Mouse (Mus musculus) limb, embryonic 11.5 days (tissue): ENCODE measurements at regions not wholly inside any gene's neighbourhood (a gene's known extent, or its start where the extent isn't known, plus 50 kb on each side); places are given as distances from the start of the nearest gene placed in this dataset.

ENCODE experiments used
- ATAC-seq: fragments of 200-750 bp; cut with Nextera tagmentation; 2 replicates; pipeline ENCODE4 v1.8.0; 2017; ENCODE audit warnings: low read depth; ENCODE audit not compliant: insufficient number of reproducible peaks, low FRiP score, low TSS enrichment
- DNase-seq: peaks from one replicate; pipeline ENCODE4 v3.0.0-alpha.2; 2015; ENCODE audit warnings: low spot score
- H3K27ac ChIP-seq: fragments of 300-500 bp; sonication (generic); replicated peaks from 2 replicates; pipeline ENCODE4 v1.5.1; 2014; ENCODE audit warnings: low read depth, mild to moderate bottlenecking, low read length
- H3K27me3 ChIP-seq: fragments of 300-500 bp; sonication (generic); 2 replicates; pipeline ENCODE4 v1.6.1; 2014; ENCODE audit warnings: mild to moderate bottlenecking, low read length, mixed read lengths; ENCODE audit not compliant: control insufficient read depth, insufficient read depth
- H3K36me3 ChIP-seq: fragments of 300-500 bp; sonication (generic); 2 replicates; pipeline ENCODE4 v1.6.1; 2014; ENCODE audit warnings: mild to moderate bottlenecking, low read length, moderate library complexity, mixed read lengths; ENCODE audit not compliant: control insufficient read depth, insufficient read depth
- H3K4me1 ChIP-seq: fragments of 300-500 bp; sonication (generic); 2 replicates; pipeline ENCODE4 v1.6.1; 2014; ENCODE audit warnings: low read length, mixed read lengths; ENCODE audit not compliant: control insufficient read depth, insufficient read depth
- H3K4me2 ChIP-seq: fragments of 300-500 bp; sonication (generic); 2 replicates; pipeline ENCODE4 v1.6.1; 2014; ENCODE audit warnings: low read depth, mild to moderate bottlenecking, moderate library complexity; ENCODE audit not compliant: severe bottlenecking
- H3K4me3 ChIP-seq: fragments of 300-500 bp; sonication (generic); 2 replicates; pipeline ENCODE4 v1.5.1; 2014; ENCODE audit warnings: low read depth, low read length
- H3K9ac ChIP-seq: fragments of 300-500 bp; sonication (generic); 2 replicates; pipeline ENCODE4 v1.6.1; 2014; ENCODE audit warnings: mild to moderate bottlenecking, low read length
- H3K9me3 ChIP-seq: fragments of 300-500 bp; sonication (generic); 2 replicates; pipeline ENCODE4 v1.6.1; 2016; ENCODE audit warnings: low read length; ENCODE audit not compliant: control insufficient read depth
- WGBS: fragments of 180-500 bp; shearing (Covaris S2); extraction: QIAGEN DNeasy Blood & Tissue Kit; methylation state at CpG from one replicate; pipeline ENCODE4 v1.1.7; 2014; 5-methylcytosine and 5-hydroxymethylcytosine counted together

DNA sequence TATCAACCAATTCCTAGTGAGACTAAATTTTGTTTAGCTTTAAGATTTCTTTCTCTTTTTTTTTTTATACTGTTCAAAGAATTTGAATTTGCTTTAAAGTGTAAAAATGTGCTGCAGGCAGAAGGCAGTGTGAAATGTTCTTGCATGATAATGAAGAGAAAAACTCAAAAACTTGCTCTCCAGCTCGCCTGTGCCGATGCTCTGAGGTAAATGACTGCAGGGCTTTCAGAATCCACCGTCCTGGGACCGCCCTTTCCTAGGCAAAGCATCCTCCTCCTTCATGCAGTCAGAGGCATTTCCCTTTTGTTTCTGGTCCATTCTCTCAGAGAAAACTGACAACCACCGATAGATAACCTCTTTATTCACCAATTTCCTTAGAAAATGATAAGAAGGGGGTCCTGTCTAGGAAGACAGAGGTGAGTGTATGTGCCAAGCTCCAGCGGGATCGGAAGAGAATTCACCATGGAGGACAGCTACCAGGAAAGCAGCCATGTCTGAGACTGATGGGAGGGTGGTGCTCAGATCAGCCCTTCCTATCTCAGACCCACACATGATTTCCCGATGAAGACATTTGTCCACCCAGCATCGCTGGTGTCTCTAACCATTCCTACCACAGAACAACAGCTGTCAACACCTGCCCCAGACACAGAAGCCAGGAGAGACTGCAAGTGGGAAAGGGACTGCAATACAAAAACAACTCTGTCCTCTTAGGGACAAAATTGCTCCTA, 91.5 kb downstream of the 1700020N01Rik start:
- DNase-seq = no peak
- no peak overlapping the region for H3K4me3 ChIP-seq
- H3K9me3 ChIP-seq = no peaks in the 10 kb centered on the region
- no peak overlapping the region for H3K9ac ChIP-seq
- WGBS = 72% methylated on average over 9 of the region's 9 CpGs
- no peak for ATAC-seq
- no peaks in the 10 kb centered on the region for H3K36me3 ChIP-seq
- no peaks in the 10 kb centered on the region for H3K4me1 ChIP-seq
- no peak overlapping the region for H3K4me2 ChIP-seq
- no peak overlapping the region for H3K27ac ChIP-seq
- H3K27me3 ChIP-seq = no peaks in the 10 kb centered on the region

- no peaks in the 10 kb centered on the region for H3K27me3 ChIP-seq
- H3K36me3 ChIP-seq = no peaks in the 10 kb centered on the region
- 49% methylated on average over 9 of the region's 9 CpGs for WGBS
- no peak overlapping the region for H3K27ac ChIP-seq
- H3K9ac ChIP-seq = no peak overlapping the region
- H3K4me2 ChIP-seq = no peak overlapping the region
- H3K4me3 ChIP-seq = no peak overlapping the region
- DNase-seq = peak; percentile 31
- H3K4me1 ChIP-seq = no peaks in the 10 kb centered on the region
- no peaks in the 10 kb centered on the region for H3K9me3 ChIP-seq
- no peak for ATAC-seq
Observed at GRCm38 (mm10) chr10:21685122-21685798, 92.3 kb downstream of the 1700020N01Rik start.

DNA sequence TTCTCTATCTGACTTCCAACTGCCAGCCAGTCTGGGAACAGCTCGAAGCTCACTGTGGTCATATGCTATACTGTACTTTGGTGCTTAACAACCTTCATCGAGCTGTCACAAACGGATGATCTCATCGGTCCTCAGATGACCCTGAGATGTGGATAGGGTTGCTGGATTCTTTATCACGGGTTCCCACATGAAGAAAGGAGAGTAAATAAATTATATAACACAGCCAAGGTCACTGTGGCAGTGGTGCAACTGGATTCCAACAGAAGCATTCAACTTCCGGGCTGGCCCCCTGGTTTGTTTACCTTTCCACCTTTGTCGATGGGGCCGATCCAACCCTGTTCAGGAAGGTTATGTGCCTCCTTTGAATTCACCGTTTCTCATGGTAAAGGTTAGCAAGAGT, 93.1 kb downstream of the 1700020N01Rik start:
- H3K4me2 ChIP-seq = no peak overlapping the region
- no peak overlapping the region for H3K27ac ChIP-seq
- no peak overlapping the region for H3K4me3 ChIP-seq
- 69% methylated on average over 9 of the region's 9 CpGs for WGBS
- no peaks in the 10 kb centered on the region for H3K36me3 ChIP-seq
- DNase-seq = no peak
- ATAC-seq = no peak
- H3K4me1 ChIP-seq = no peaks in the 10 kb centered on the region
- no peaks in the 10 kb centered on the region for H3K27me3 ChIP-seq
- no peaks in the 10 kb centered on the region for H3K9me3 ChIP-seq
- H3K9ac ChIP-seq = no peak overlapping the region

DNA sequence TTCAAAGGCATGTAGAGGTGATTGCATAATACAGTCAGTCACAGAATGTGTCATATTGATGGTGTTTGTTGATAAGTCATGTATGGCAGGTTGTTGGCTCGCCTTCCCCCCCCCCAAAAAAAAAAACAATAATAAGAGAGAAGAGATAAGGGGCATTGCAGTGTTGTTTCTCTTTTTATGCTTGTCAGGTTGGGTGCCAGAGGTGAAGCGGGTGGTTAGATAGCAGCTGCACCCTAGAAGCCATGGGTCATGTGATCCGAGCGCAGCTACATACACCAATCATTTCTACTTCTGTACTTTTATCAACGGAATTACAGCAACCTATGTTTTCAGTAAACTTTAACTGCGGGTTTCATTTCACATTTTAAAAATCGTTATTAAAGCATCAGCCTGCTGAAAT, 94.5 kb downstream of the 1700020N01Rik start:
- Histone ChIP-seq H3K4me1 (no peaks in the 10 kb centered on the region), H3K27me3 (no peaks in the 10 kb centered on the region), H3K9ac (no peak overlapping the region), H3K4me3 (no peak overlapping the region), H3K36me3 (no peaks in the 10 kb centered on the region), H3K9me3 (no peaks in the 10 kb centered on the region), H3K27ac (no peak overlapping the region), H3K4me2 (no peak overlapping the region)
- WGBS = 88% methylated on average over 7 of the region's 7 CpGs
- ATAC-seq (no peak), DNase-seq (no peak)

- Histone ChIP-seq H3K9me3 (no peaks in the 10 kb centered on the region), H3K9ac (no peak overlapping the region), H3K4me2 (no peak overlapping the region), H3K4me3 (no peak overlapping the region), H3K27me3 (no peaks in the 10 kb centered on the region), H3K36me3 (no peaks in the 10 kb centered on the region), H3K4me1 (no peaks in the 10 kb centered on the region), H3K27ac (no peak overlapping the region)
- ATAC-seq (no peak), DNase-seq (no peak)
- 83% methylated on average over 7 of the region's 7 CpGs for WGBS
Observed at GRCm38 (mm10) chr10:21688513-21688912, 95.6 kb downstream of the 1700020N01Rik start.

DNA sequence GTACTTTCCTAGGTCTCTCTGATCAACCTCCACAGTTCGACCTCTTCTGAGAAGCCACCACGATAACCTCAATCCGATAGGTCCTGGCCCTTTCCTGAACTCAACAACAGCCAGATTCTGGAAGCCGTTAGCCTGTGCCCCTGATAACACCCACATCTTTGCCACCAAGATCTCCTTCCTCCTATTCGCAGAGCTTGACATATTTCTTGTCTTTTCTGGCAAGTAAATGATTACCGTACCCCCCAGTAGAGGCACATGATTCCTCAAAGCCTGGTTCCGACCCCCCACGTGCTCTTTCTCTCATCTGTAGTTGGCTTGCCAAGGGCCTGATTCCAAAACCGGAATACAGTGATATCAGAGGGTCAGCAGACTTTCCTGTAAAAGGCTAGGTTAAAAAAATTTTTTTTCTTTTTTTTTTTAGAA, 96.9 kb downstream of the 1700020N01Rik start:
- Histone ChIP-seq H3K4me2 (no peak overlapping the region), H3K27ac (no peak overlapping the region), H3K9ac (no peak overlapping the region), H3K27me3 (no peaks in the 10 kb centered on the region), H3K9me3 (no peaks in the 10 kb centered on the region), H3K4me3 (no peak overlapping the region), H3K36me3 (no peaks in the 10 kb centered on the region), H3K4me1 (no peaks in the 10 kb centered on the region)
- 86% methylated on average over 9 of the region's 9 CpGs for WGBS
- DNase-seq (no peak), ATAC-seq (no peak)

DNA sequence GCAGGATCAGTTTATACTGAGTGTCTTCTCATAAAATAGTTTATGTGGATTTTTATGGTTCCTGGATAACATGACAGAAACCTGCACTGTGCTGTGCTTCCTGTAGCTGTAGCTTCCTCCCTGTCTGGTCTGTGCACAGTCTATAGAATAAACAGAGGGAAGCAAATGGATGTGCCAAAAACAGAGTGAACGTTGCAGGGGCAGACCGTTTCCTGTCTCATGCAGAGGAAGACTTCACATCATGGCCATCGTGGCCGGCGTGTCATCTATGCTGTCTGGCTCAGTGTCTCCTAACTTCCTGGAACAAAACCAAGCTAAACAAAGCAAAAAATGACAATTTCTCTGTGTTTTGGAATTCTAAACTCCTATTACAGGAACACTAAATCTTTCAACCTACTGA, 102.2 kb downstream of the 1700020N01Rik start:
- WGBS = 80% methylated on average over 5 of the region's 5 CpGs
- Histone ChIP-seq H3K4me1 (no peaks in the 10 kb centered on the region), H3K4me2 (no peak overlapping the region), H3K4me3 (no peak overlapping the region), H3K27ac (no peak overlapping the region), H3K36me3 (no peaks in the 10 kb centered on the region), H3K9ac (no peak overlapping the region), H3K9me3 (no peaks in the 10 kb centered on the region), H3K27me3 (no peaks in the 10 kb centered on the region)
- no peak for DNase-seq
- no peak for ATAC-seq

- Histone ChIP-seq H3K27me3 (no peaks in the 10 kb centered on the region), H3K9me3 (no peaks in the 10 kb centered on the region), H3K27ac (no peak overlapping the region), H3K4me1 (no peaks in the 10 kb centered on the region), H3K36me3 (no peaks in the 10 kb centered on the region), H3K4me2 (no peak overlapping the region), H3K4me3 (no peak overlapping the region), H3K9ac (no peak overlapping the region)
- ATAC-seq = no peak
- no peak for DNase-seq
- 93% methylated on average over 5 of the region's 5 CpGs for WGBS
Observed at GRCm38 (mm10) chr10:21696671-21697070, 103.7 kb downstream of the 1700020N01Rik start.
